Mouse (Mus musculus) liver, embryonic 16.5 days (tissue): ENCODE data around the gene Chtf18. TPM values are rescaled to one million over a fixed set of nuclear protein-coding genes. Genes with fewer than 3 reads are reported as not detected.
"Not testable (repeated sequence)": the region's sequence is repeated elsewhere in the genome, so short reads cannot be mapped to it uniquely, and the experiment has no call there.

Experiments used
- ATAC-seq: fragments of 200-750 bp; cut with Nextera tagmentation; 2 replicates; pipeline ENCODE4 v1.8.0; 2017; ENCODE audit warnings: low read depth, mild to moderate bottlenecking, moderate number of reproducible peaks, moderate library complexity
- H3K27ac ChIP-seq: fragments of 300-500 bp; sonication (generic); 2 replicates; pipeline ENCODE4 v1.5.1; 2014; ENCODE audit warnings: mild to moderate bottlenecking, low read length
- H3K27me3 ChIP-seq: fragments of 300-500 bp; sonication (generic); 2 replicates; pipeline ENCODE4 v1.6.1; 2014; ENCODE audit warnings: low read depth, low read length, mixed read lengths; ENCODE audit not compliant: control insufficient read depth, insufficient read depth
- H3K36me3 ChIP-seq: fragments of 300-500 bp; sonication (generic); 2 replicates; pipeline ENCODE4 v1.6.1; 2014; ENCODE audit warnings: mild to moderate bottlenecking; ENCODE audit not compliant: control insufficient read depth, insufficient read depth
- H3K4me1 ChIP-seq: fragments of 300-500 bp; sonication (generic); 2 replicates; pipeline ENCODE4 v1.6.1; 2014; ENCODE audit warnings: low read depth, low read length, mixed read lengths; ENCODE audit not compliant: control insufficient read depth
- H3K4me2 ChIP-seq: fragments of 300-500 bp; sonication (generic); 2 replicates; pipeline ENCODE4 v1.6.1; 2014; ENCODE audit warnings: low read depth, low read length, mixed read lengths
- H3K4me3 ChIP-seq: fragments of 300-500 bp; sonication (generic); 2 replicates; pipeline ENCODE4 v1.5.1; 2014; ENCODE audit warnings: low read depth, mild to moderate bottlenecking, low read length
- H3K9ac ChIP-seq: fragments of 300-500 bp; sonication (generic); 2 replicates; pipeline ENCODE4 v1.6.1; 2014; ENCODE audit warnings: low read depth, low read length
- H3K9me3 ChIP-seq: fragments of 300-500 bp; sonication (generic); replicated peaks from 2 replicates; pipeline ENCODE4 v1.6.1; 2016; ENCODE audit warnings: low read length; ENCODE audit not compliant: control insufficient read depth
- WGBS: fragments of 180-500 bp; shearing (Covaris S2); extraction: QIAGEN DNeasy Blood & Tissue Kit; methylation state at CpG from one replicate; pipeline ENCODE4 v1.1.7; 2014; ENCODE audit not compliant: insufficient replicate concordance; 5-methylcytosine and 5-hydroxymethylcytosine counted together
- polyA plus RNA-seq: library from polyadenylated mRNA; unstranded; fragments of >200 nt; fragmentation: Nextera tagmentation; extraction: Ambion mirVana; gene quantifications from 2 replicates; pipeline ENCODE4 v1.2.1, GENCODE M21; 2015

The Chtf18 gene
- polyA plus RNA-seq, 1 experiment from 2014 or later = 16.3 TPM

GRCm38 (mm10) chr17:25743831-25744230 is 16.6 kb upstream of the Chtf18 start:
- Histone ChIP-seq H3K36me3 (no peaks in the 10 kb centered on the region), H3K27me3 (no peaks in the 10 kb centered on the region; the same call in 1 of the 2 replicates), H3K9me3 (no peaks in the 10 kb centered on the region), H3K4me3 (no peak overlapping the region), H3K9ac (no peak overlapping the region), H3K27ac (no peak overlapping the region), H3K4me2 (no peak overlapping the region), H3K4me1 (no peaks in the 10 kb centered on the region)
- WGBS = 64% methylated on average over 9 of the region's 9 CpGs
- no peak for ATAC-seq

- H3K9me3 ChIP-seq, H3K27me3 ChIP-seq, H3K4me1 ChIP-seq, H3K4me2 ChIP-seq, H3K9ac ChIP-seq, ATAC-seq, H3K27ac ChIP-seq, H3K4me3 ChIP-seq, H3K36me3 ChIP-seq: not testable (repeated sequence)
- 65% methylated on average over 12 of the region's 12 CpGs for WGBS
Measured at GRCm38 (mm10) chr17:25741471-25741870, 14.3 kb upstream of the Chtf18 start.

- Histone ChIP-seq H3K36me3 (no peaks in the 10 kb centered on the region), H3K9me3 (no peaks in the 10 kb centered on the region), H3K4me3 (no peak overlapping the region), H3K9ac (no peak overlapping the region), H3K27ac (no peak overlapping the region), H3K4me1 (no peaks in the 10 kb centered on the region), H3K4me2 (no peak overlapping the region), H3K27me3 (no peaks in the 10 kb centered on the region; the same call in 1 of the 2 replicates)
- WGBS = 58% methylated on average over 7 of the region's 7 CpGs
- no peak for ATAC-seq
Measured at GRCm38 (mm10) chr17:25738861-25739260, 11.6 kb upstream of the Chtf18 start.

GRCm38 (mm10) chr17:25735745-25736144 is 8.5 kb upstream of the Chtf18 start, which contains the start of gene Mslnl:
Gene Mslnl, plus strand, starts transcription at chr17:25736042.
- Histone ChIP-seq H3K9me3 (no peaks in the 10 kb centered on the region), H3K27me3 (no peaks in the 10 kb centered on the region; the same call in 1 of the 2 replicates), H3K4me3 (no peak within 1 kb of the TSS), H3K36me3 (no peaks in the 10 kb centered on the region), H3K27ac (no peak within 1 kb of the TSS), H3K4me1 (no peaks in the 10 kb centered on the region), H3K9ac (no peak within 1 kb of the TSS), H3K4me2 (no peak within 1 kb of the TSS)
- no peak for ATAC-seq
- 66% methylated on average over 3 of the region's 3 CpGs for WGBS

- Histone ChIP-seq H3K27ac (no peak overlapping the region), H3K4me2 (no peak overlapping the region), H3K27me3 (no peaks in the 10 kb centered on the region; the same call in 1 of the 2 replicates), H3K9ac (no peak overlapping the region), H3K4me3 (no peak overlapping the region), H3K9me3 (no peaks in the 10 kb centered on the region), H3K4me1 (no peaks in the 10 kb centered on the region), H3K36me3 (no peaks in the 10 kb centered on the region)
- ATAC-seq = no peak
- WGBS = 55% methylated on average over 5 of the region's 5 CpGs
Measured at GRCm38 (mm10) chr17:25735246-25735645, 8.0 kb upstream of the Chtf18 start.

GRCm38 (mm10) chr17:25732082-25732481 is 4.9 kb upstream of the Chtf18 start:
- Histone ChIP-seq H3K36me3 (no peaks in the 10 kb centered on the region), H3K9ac (no peak overlapping the region), H3K4me1 (peaks cover 9% of the 10 kb centered on the region), H3K27ac (no peak overlapping the region), H3K4me2 (no peak overlapping the region), H3K27me3 (no peaks in the 10 kb centered on the region), H3K9me3 (no peaks in the 10 kb centered on the region), H3K4me3 (no peak overlapping the region)
- no peak for ATAC-seq
- WGBS = 17% methylated on average over 2 of the region's 2 CpGs

- H3K27me3 ChIP-seq = no peaks in the 10 kb centered on the region
- no peaks in the 10 kb centered on the region for H3K9me3 ChIP-seq
- WGBS = 17% methylated on average over 4 of the region's 4 CpGs
- H3K27ac ChIP-seq = peak overlapping the region; percentile 57
- peaks cover 14% of the 10 kb centered on the region for H3K36me3 ChIP-seq
- ATAC-seq = no peak
- H3K4me1 ChIP-seq = peaks cover 18% of the 10 kb centered on the region
- H3K9ac ChIP-seq = peak overlapping the region; percentile 79
- peak overlapping the region; percentile 84 for H3K4me3 ChIP-seq
- peak overlapping the region; percentile 85 for H3K4me2 ChIP-seq
Measured at GRCm38 (mm10) chr17:25728009-25728270, 721 bp upstream of the Chtf18 start.

GRCm38 (mm10) chr17:25725264-25725663 is 2.0 kb downstream of the Chtf18 start:
- 77% methylated on average over 6 of the region's 6 CpGs for WGBS
- no peak overlapping the region for H3K9ac ChIP-seq
- H3K9me3 ChIP-seq = no peaks in the 10 kb centered on the region
- H3K27ac ChIP-seq = no peak overlapping the region
- H3K27me3 ChIP-seq = no peaks in the 10 kb centered on the region
- H3K4me1 ChIP-seq = peaks cover 18% of the 10 kb centered on the region
- H3K4me2 ChIP-seq = no peak overlapping the region
- no peak for ATAC-seq
- peaks cover 21% of the 10 kb centered on the region for H3K36me3 ChIP-seq
- no peak overlapping the region for H3K4me3 ChIP-seq

GRCm38 (mm10) chr17:25723919-25724318 is 3.3 kb downstream of the Chtf18 start:
- H3K27ac ChIP-seq = no peak overlapping the region
- peaks cover 18% of the 10 kb centered on the region for H3K4me1 ChIP-seq
- no peak for ATAC-seq
- no peak overlapping the region for H3K4me3 ChIP-seq
- H3K27me3 ChIP-seq = no peaks in the 10 kb centered on the region
- H3K36me3 ChIP-seq = peaks cover 22% of the 10 kb centered on the region
- H3K9me3 ChIP-seq = no peaks in the 10 kb centered on the region
- H3K9ac ChIP-seq = no peak overlapping the region
- whole genome bisulfite sequencing = 71% methylated on average over 7 of the region's 7 CpGs
- no peak overlapping the region for H3K4me2 ChIP-seq
